24 mouse cellular contexts compared by ENCODE assay signal in genomic region chr4:103888086-103888485, GRCm38 (mm10).
"Had no signal": no experiment of that assay in that cellular context is flagged by ENCODE, and none has a peak within 500 bp of the region (broad histone marks: within the 10 kb centered on the region; RNA-seq: fewer than 3 reads in every experiment).

No protein-coding gene starts in this region.

- H3K4me2 ChIP-seq: limb, embryonic 13.5 days; liver, embryonic 12.5 days; liver, embryonic 15.5 days; lung, embryonic 15.5 days; midbrain, embryonic 11.5 days; neural tube, embryonic 13.5 days; stomach, embryonic 15.5 days had no signal

- H3K9me3 ChIP-seq: limb, embryonic 10.5 days; limb, embryonic 13.5 days; liver, embryonic 12.5 days; liver, embryonic 15.5 days; lung, embryonic 15.5 days; neural tube, embryonic 13.5 days; stomach, embryonic 15.5 days had no signal

- H3K27me3 ChIP-seq: limb, embryonic 13.5 days; liver, embryonic 12.5 days; liver, embryonic 15.5 days; lung, embryonic 15.5 days; megakaryocyte, embryonic 14.5 days; neural tube, embryonic 13.5 days; stomach, embryonic 15.5 days had no signal

- H3K36me3 ChIP-seq: limb, embryonic 10.5 days; limb, embryonic 13.5 days; liver, embryonic 12.5 days; liver, embryonic 15.5 days; lung, embryonic 15.5 days; neural tube, embryonic 13.5 days; stomach, embryonic 15.5 days had no signal

- H3K4me3 ChIP-seq: limb, embryonic 10.5 days; limb, embryonic 13.5 days; liver, embryonic 12.5 days; liver, embryonic 15.5 days; lung, embryonic 15.5 days; megakaryocyte, embryonic 14.5 days; myocyte; neural tube, embryonic 13.5 days; stomach, embryonic 15.5 days had no signal

- H3K4me1 ChIP-seq: limb, embryonic 10.5 days; limb, embryonic 13.5 days; liver, embryonic 12.5 days; liver, embryonic 15.5 days; lung, embryonic 15.5 days; megakaryocyte, embryonic 14.5 days; stomach, embryonic 15.5 days had no signal

- H3K27ac ChIP-seq: limb, embryonic 10.5 days; limb, embryonic 13.5 days; liver, embryonic 12.5 days; liver, embryonic 15.5 days; lung, embryonic 15.5 days; neural tube, embryonic 13.5 days; stomach, embryonic 15.5 days had no signal

- H3K9ac ChIP-seq: limb, embryonic 13.5 days; liver, embryonic 12.5 days; liver, embryonic 15.5 days; lung, embryonic 15.5 days; neural tube, embryonic 13.5 days; stomach, embryonic 15.5 days had no signal

- ATAC-seq: liver, embryonic 12.5 days had no signal

- DNase-seq: kidney, adult 18-20 months; kidney, adult 9 months; kidney, postnatal 14 days; kidney, postnatal 4 days; layer of hippocampus, postnatal 36 days; liver; lung, adult 18-20 months; lung, postnatal 10 days; lung, postnatal 36 days; midbrain, embryonic 14.5 days; retina, postnatal 1 day; right cerebral cortex, postnatal 25 days; spleen, adult 18-20 months; thymus, postnatal 25 days had no signal
